Mouse (Mus musculus) midbrain, embryonic 13.5 days (tissue): Measurements from ENCODE around the gene Mfsd5. TPM values are rescaled to one million over a fixed set of nuclear protein-coding genes. Genes with fewer than 3 reads are reported as not detected.

Experiments used
- ATAC-seq: fragments of 200-750 bp; cut with Nextera tagmentation; 2 replicates; pipeline ENCODE4 v1.8.0; 2017; ENCODE audit warnings: mild to moderate bottlenecking, moderate TSS enrichment, moderate library complexity
- H3K27ac ChIP-seq: fragments of 300-500 bp; sonication (generic); 2 replicates; pipeline ENCODE4 v1.5.1; 2015; ENCODE audit warnings: inconsistent platforms, mild to moderate bottlenecking, moderate library complexity
- H3K27me3 ChIP-seq: fragments of 300-500 bp; sonication (generic); 2 replicates; pipeline ENCODE4 v1.6.1; 2015; ENCODE audit warnings: mild to moderate bottlenecking, inconsistent platforms
- H3K36me3 ChIP-seq: fragments of 300-500 bp; sonication (generic); 2 replicates; pipeline ENCODE4 v1.6.1; 2015; ENCODE audit warnings: mild to moderate bottlenecking, inconsistent platforms
- H3K4me1 ChIP-seq: fragments of 300-500 bp; sonication (generic); replicated peaks from 2 replicates; pipeline ENCODE4 v1.6.1; 2015; ENCODE audit warnings: inconsistent platforms
- H3K4me2 ChIP-seq: fragments of 300-500 bp; sonication (generic); replicated peaks from 2 replicates; pipeline ENCODE4 v1.6.1; 2015; ENCODE audit warnings: moderate library complexity, mild to moderate bottlenecking, inconsistent platforms
- H3K4me3 ChIP-seq: fragments of 300-500 bp; sonication (generic); replicated peaks from 2 replicates; pipeline ENCODE4 v1.5.1; 2015; ENCODE audit warnings: mild to moderate bottlenecking, inconsistent platforms
- H3K9ac ChIP-seq: fragments of 300-500 bp; sonication (generic); replicated peaks from 2 replicates; pipeline ENCODE4 v1.6.1; 2015; ENCODE audit warnings: mild to moderate bottlenecking, inconsistent platforms
- H3K9me3 ChIP-seq: fragments of 300-500 bp; sonication (generic); 2 replicates; pipeline ENCODE4 v1.6.1; 2016; ENCODE audit warnings: mild to moderate bottlenecking, inconsistent platforms
- WGBS: fragments of 180-500 bp; shearing (Covaris S2); methylation state at CpG from one replicate; pipeline ENCODE4 v1.1.7; 2015; 5-methylcytosine and 5-hydroxymethylcytosine counted together
- polyA plus RNA-seq: library from polyadenylated mRNA; unstranded; fragments of >200 nt; fragmentation: Nextera tagmentation; extraction: Ambion mirVana; gene quantifications from 2 replicates; pipeline ENCODE4 v1.2.1, GENCODE M21; 2015

The Mfsd5 gene
- 50.8 and 53.4 TPM in 2 replicates for polyA plus RNA-seq

GRCm38 (mm10) chr15:102279092-102279782, at the start of gene Mfsd5:
TSS of gene Mfsd5 (plus strand) at chr15:102279454.
- H3K4me2 ChIP-seq: peak within 1 kb of the TSS; percentile 97
- peak within 1 kb of the TSS; percentile 81 for H3K4me3 ChIP-seq
- no peaks in the 10 kb centered on the region for H3K27me3 ChIP-seq
- ATAC-seq: peak; percentile 97
- H3K9me3 ChIP-seq: no peaks in the 10 kb centered on the region
- H3K27ac ChIP-seq: peak within 1 kb of the TSS; percentile 86
- H3K36me3 ChIP-seq: peaks cover 23% of the 10 kb centered on the region
- WGBS: under 1% methylated on average over 64 of the region's 65 CpGs
- peak within 1 kb of the TSS; percentile 75 for H3K9ac ChIP-seq
- H3K4me1 ChIP-seq: peaks cover 21% of the 10 kb centered on the region

- H3K4me1 ChIP-seq: peaks cover 7% of the 10 kb centered on the region
- H3K4me3 ChIP-seq: no peak overlapping the region
- H3K9me3 ChIP-seq: no peaks in the 10 kb centered on the region
- H3K27ac ChIP-seq: no peak overlapping the region
- peaks cover 8% of the 10 kb centered on the region; the same call in 1 of the 2 replicates for H3K27me3 ChIP-seq
- WGBS: 82% methylated on average over 17 of the region's 17 CpGs
- no peak overlapping the region for H3K4me2 ChIP-seq
- no peaks in the 10 kb centered on the region for H3K36me3 ChIP-seq
- no peak for ATAC-seq
- no peak overlapping the region for H3K9ac ChIP-seq
Observed at GRCm38 (mm10) chr15:102230408-102231321, 48.6 kb upstream of the Mfsd5 start.

- Histone ChIP-seq H3K27me3 (peaks cover 3% of the 10 kb centered on the region; the same call in 1 of the 2 replicates), H3K4me3 (no peak within 1 kb of the TSS), H3K4me1 (peaks cover 10% of the 10 kb centered on the region), H3K27ac (no peak within 1 kb of the TSS), H3K9me3 (no peaks in the 10 kb centered on the region), H3K36me3 (no peaks in the 10 kb centered on the region), H3K9ac (no peak within 1 kb of the TSS), H3K4me2 (no peak within 1 kb of the TSS)
- no peak for ATAC-seq
- WGBS: 55% methylated on average over 6 of the region's 6 CpGs
Observed at GRCm38 (mm10) chr15:102231748-102232147, 47.5 kb upstream of the Mfsd5 start, which contains the start of gene Itgb7. TSS of gene Itgb7 (minus strand) at chr15:102231944.

GRCm38 (mm10) chr15:102232764-102233163, 46.5 kb upstream of the Mfsd5 start:
- Histone ChIP-seq H3K27me3 (peaks cover 3% of the 10 kb centered on the region; the same call in 1 of the 2 replicates), H3K4me2 (no peak overlapping the region), H3K27ac (no peak overlapping the region), H3K36me3 (no peaks in the 10 kb centered on the region), H3K4me3 (no peak overlapping the region), H3K9ac (no peak overlapping the region), H3K4me1 (peaks cover 10% of the 10 kb centered on the region), H3K9me3 (no peaks in the 10 kb centered on the region)
- 88% methylated on average over 7 of the region's 7 CpGs for WGBS
- ATAC-seq: no peak

GRCm38 (mm10) chr15:102233896-102234295, 45.4 kb upstream of the Mfsd5 start:
- no peak for ATAC-seq
- Histone ChIP-seq H3K27ac (no peak overlapping the region), H3K36me3 (no peaks in the 10 kb centered on the region), H3K4me3 (no peak overlapping the region), H3K4me2 (no peak overlapping the region), H3K9ac (no peak overlapping the region), H3K9me3 (no peaks in the 10 kb centered on the region), H3K4me1 (peaks cover 10% of the 10 kb centered on the region), H3K27me3 (peaks cover 6% of the 10 kb centered on the region)
- 22% methylated on average over 2 of the region's 2 CpGs for WGBS

GRCm38 (mm10) chr15:102235371-102236027, 43.8 kb upstream of the Mfsd5 start:
- Histone ChIP-seq H3K9ac (peak overlapping the region; percentile 44), H3K27ac (no peak overlapping the region), H3K9me3 (no peaks in the 10 kb centered on the region), H3K4me1 (peaks cover 10% of the 10 kb centered on the region), H3K36me3 (no peaks in the 10 kb centered on the region), H3K4me3 (no peak overlapping the region), H3K27me3 (peaks cover 12% of the 10 kb centered on the region), H3K4me2 (peak overlapping the region; percentile 30)
- 17% methylated on average over 21 of the region's 21 CpGs for WGBS
- peak; percentile 37; the same call in 1 of the 2 replicates for ATAC-seq

GRCm38 (mm10) chr15:102238543-102239259, 40.6 kb upstream of the Mfsd5 start:
- ATAC-seq: no peak
- no peak overlapping the region for H3K27ac ChIP-seq
- WGBS: 87% methylated on average over 14 of the region's 14 CpGs
- H3K36me3 ChIP-seq: no peaks in the 10 kb centered on the region
- H3K4me2 ChIP-seq: no peak overlapping the region
- H3K27me3 ChIP-seq: peaks cover 43% of the 10 kb centered on the region
- no peaks in the 10 kb centered on the region for H3K9me3 ChIP-seq
- H3K4me1 ChIP-seq: peaks cover 16% of the 10 kb centered on the region
- 0 out of 2 replicates have a peak overlapping the region, but pooled peaks have one; percentile 47 for H3K9ac ChIP-seq
- H3K4me3 ChIP-seq: no peak overlapping the region

GRCm38 (mm10) chr15:102239260-102239590, 40.0 kb upstream of the Mfsd5 start:
- 11% methylated on average over 9 of the region's 9 CpGs for WGBS
- no peak overlapping the region for H3K4me2 ChIP-seq
- ATAC-seq: peak; percentile 83
- H3K27me3 ChIP-seq: peaks cover 48% of the 10 kb centered on the region
- H3K4me3 ChIP-seq: no peak overlapping the region
- H3K36me3 ChIP-seq: no peaks in the 10 kb centered on the region
- no peak overlapping the region for H3K27ac ChIP-seq
- H3K9ac ChIP-seq: no peak overlapping the region
- peaks cover 18% of the 10 kb centered on the region for H3K4me1 ChIP-seq
- H3K9me3 ChIP-seq: no peaks in the 10 kb centered on the region

- H3K4me2 ChIP-seq: no peak overlapping the region
- no peak overlapping the region for H3K4me3 ChIP-seq
- 73% methylated on average over 11 of the region's 11 CpGs for WGBS
- no peak overlapping the region for H3K9ac ChIP-seq
- ATAC-seq: no peak
- no peaks in the 10 kb centered on the region for H3K9me3 ChIP-seq
- H3K4me1 ChIP-seq: peaks cover 20% of the 10 kb centered on the region
- H3K36me3 ChIP-seq: no peaks in the 10 kb centered on the region
- H3K27me3 ChIP-seq: peaks cover 54% of the 10 kb centered on the region
- no peak overlapping the region for H3K27ac ChIP-seq
Observed at GRCm38 (mm10) chr15:102239851-102240250, 39.4 kb upstream of the Mfsd5 start.

GRCm38 (mm10) chr15:102240607-102241006, 38.6 kb upstream of the Mfsd5 start:
- 81% methylated on average over 4 of the region's 4 CpGs for WGBS
- Histone ChIP-seq H3K27ac (no peak overlapping the region), H3K4me3 (no peak overlapping the region), H3K36me3 (no peaks in the 10 kb centered on the region), H3K27me3 (peaks cover 62% of the 10 kb centered on the region), H3K4me2 (no peak overlapping the region), H3K9ac (no peak overlapping the region), H3K9me3 (no peaks in the 10 kb centered on the region), H3K4me1 (peaks cover 20% of the 10 kb centered on the region)
- ATAC-seq: no peak

GRCm38 (mm10) chr15:102242404-102243228, 36.6 kb upstream of the Mfsd5 start:
- Histone ChIP-seq H3K4me1 (peaks cover 34% of the 10 kb centered on the region), H3K4me2 (no peak overlapping the region), H3K27ac (no peak overlapping the region), H3K9ac (no peak overlapping the region), H3K27me3 (peaks cover 72% of the 10 kb centered on the region), H3K4me3 (no peak overlapping the region), H3K36me3 (no peaks in the 10 kb centered on the region), H3K9me3 (no peaks in the 10 kb centered on the region)
- ATAC-seq: no peak
- WGBS: 25% methylated on average over 12 of the region's 12 CpGs
